Mouse (Mus musculus) gonadal fat pad, adult 2 months (tissue): ENCODE results near the gene Psmd4. TPM values are rescaled to one million over a fixed set of nuclear protein-coding genes. Genes with fewer than 3 reads are reported as not detected.

ENCODE experiments used
- polyA plus RNA-seq: library from polyadenylated mRNA; depleted of rRNA; stranded (reverse); fragments of >200 nt; gene quantifications from 2 replicates; pipeline ENCODE4 v1.2.3, GENCODE M21; 2012; rRNA removed

Psmd4 gene
- polyA plus RNA-seq, 1 experiment, result 227 TPM

Other genes with a start within 250 kb of the Psmd4 start
- 16.2 and 21.9 TPM in 2 replicates for gene Pogz, start 205.0 kb downstream of the Psmd4 start, polyA plus RNA-seq
- 284 and 285 TPM in 2 replicates for gene Psmb4, start 155.7 kb downstream of the Psmd4 start, polyA plus RNA-seq
- gene Selenbp1, start 109.6 kb downstream of the Psmd4 start, polyA plus RNA-seq, result 130 and 163 TPM in 2 replicates
- 12.5 and 15.4 TPM in 2 replicates for gene Rfx5, start 88.5 kb downstream of the Psmd4 start, polyA plus RNA-seq
- gene Pi4kb, start 67.9 kb downstream of the Psmd4 start, polyA plus RNA-seq, result 43.4 and 50.7 TPM in 2 replicates
- 24.9 and 28.0 TPM in 2 replicates for gene Zfp687, start 27.2 kb downstream of the Psmd4 start, polyA plus RNA-seq
- gene Pip5k1a, start 64.3 kb upstream of the Psmd4 start, polyA plus RNA-seq, result 19.6 and 21.0 TPM in 2 replicates
- 42.0 and 43.5 TPM in 2 replicates for gene Vps72, start 68.4 kb upstream of the Psmd4 start, polyA plus RNA-seq
- gene Tmod4, start 81.9 kb upstream of the Psmd4 start, polyA plus RNA-seq, result 0.42 and 0.63 TPM in 2 replicates
- gene Scnm1, start 91.4 kb upstream of the Psmd4 start, polyA plus RNA-seq, result 36.7 and 37.0 TPM in 2 replicates
- 8.8 and 9.4 TPM in 2 replicates for gene Lysmd1, start 91.5 kb upstream of the Psmd4 start, polyA plus RNA-seq
- gene Tnfaip8l2, start 99.7 kb upstream of the Psmd4 start, polyA plus RNA-seq, result 10.4 and 11.6 TPM in 2 replicates
- 6.4 and 6.7 TPM in 2 replicates for gene Sema6c, start 117.8 kb upstream of the Psmd4 start, polyA plus RNA-seq
- gene Gabpb2, start 175.3 kb upstream of the Psmd4 start, polyA plus RNA-seq, result 13.2 and 14.2 TPM in 2 replicates
- gene Cdc42se1, start 186.1 kb upstream of the Psmd4 start, polyA plus RNA-seq, result 59.7 and 60.1 TPM in 2 replicates
- gene Mllt11, start 189.6 kb upstream of the Psmd4 start, polyA plus RNA-seq, result 22.5 and 24.7 TPM in 2 replicates
- 0.86 and 2.1 TPM in 2 replicates for gene Gm128, start 199.0 kb upstream of the Psmd4 start, polyA plus RNA-seq
- 2.1 and 2.6 TPM in 2 replicates for gene Bnipl, start 208.6 kb upstream of the Psmd4 start, polyA plus RNA-seq
- 90.3 and 111 TPM in 2 replicates for gene Mindy1, start 238.7 kb upstream of the Psmd4 start, polyA plus RNA-seq
- 23.6 and 28.2 TPM in 2 replicates for gene Prune1, start 239.5 kb upstream of the Psmd4 start, polyA plus RNA-seq